Mouse (Mus musculus) myocyte (in vitro differentiated cells): ENCODE data around the gene Zfp146.

Experiments
- MYOG ChIP-seq, 3 experiments: IDR thresholded peaks; one replicate each; pipeline ENCODE4 v1.6.1; 2011; ENCODE audit warnings: control low read depth in 2 of 3, low read depth in 2 of 3, mild to moderate bottlenecking in 2 of 3; ENCODE audit not compliant: insufficient read length in 2 of 3, control insufficient read depth in 1 of 3, insufficient read depth in 1 of 3
- POLR2A ChIP-seq: IDR thresholded peaks from one replicate; pipeline ENCODE4 v1.6.1; 2011; ENCODE audit warnings: low read depth, mild to moderate bottlenecking, control low read depth, moderate library complexity; ENCODE audit not compliant: insufficient read length
- SRF ChIP-seq: IDR thresholded peaks from one replicate; pipeline ENCODE4 v1.6.1; 2011; ENCODE audit warnings: low read depth; ENCODE audit not compliant: control insufficient read depth, insufficient read length
- TCF3 ChIP-seq: IDR thresholded peaks from one replicate; pipeline ENCODE4 v1.6.1; 2011; ENCODE audit warnings: low read depth, control low read depth; ENCODE audit not compliant: insufficient read length
- USF1 ChIP-seq: IDR thresholded peaks from one replicate; pipeline ENCODE4 v1.6.1; 2011; ENCODE audit warnings: low read depth, mild to moderate bottlenecking, control low read depth, moderate library complexity

- TF ChIP-seq USF1 (no peak), POLR2A (no peak), MYOG (IDR thresholded peaks at IDR 0.05; ENCODE audit: control insufficient read depth in 1 of 3, insufficient read depth in 1 of 3, insufficient read length in 2 of 3, low read depth in 2 of 3) (no peak), SRF (no peak), TCF3 (no peak)
Measured at GRCm38 (mm10) chr7:30205383-30205782, 35.8 kb upstream of the Zfp146 start.
